Mouse (Mus musculus) stomach, embryonic 16.5 days (tissue): ENCODE measurements around the gene Myadml2. TPM values are rescaled to one million over a fixed set of nuclear protein-coding genes. Genes with fewer than 3 reads are reported as not detected.
A peak's percentile ranks its signal among the peaks of the same experiment; 100 is the strongest.

Experiments used
- ATAC-seq: fragments of 200-750 bp; cut with Nextera tagmentation; 2 replicates; pipeline ENCODE4 v1.8.0; 2017; ENCODE audit warnings: moderate number of reproducible peaks, moderate TSS enrichment; ENCODE audit not compliant: insufficient read depth, low FRiP score
- H3K27ac ChIP-seq: fragments of 300-500 bp; sonication (generic); 2 replicates; pipeline ENCODE4 v1.5.1; 2014; ENCODE audit warnings: low read length
- H3K27me3 ChIP-seq: fragments of 300-500 bp; sonication (generic); 2 replicates; pipeline ENCODE4 v1.6.1; 2014; ENCODE audit warnings: low read length, control low read depth, mixed read lengths; ENCODE audit not compliant: control insufficient read depth, insufficient read depth
- H3K36me3 ChIP-seq: fragments of 300-500 bp; sonication (generic); 2 replicates; pipeline ENCODE4 v1.6.1; 2014; ENCODE audit warnings: low read length; ENCODE audit not compliant: control insufficient read depth, insufficient read depth
- H3K4me1 ChIP-seq: fragments of 300-500 bp; sonication (generic); 2 replicates; pipeline ENCODE4 v1.6.1; 2014; ENCODE audit warnings: low read length, control low read depth, mixed read lengths; ENCODE audit not compliant: control insufficient read depth, insufficient read depth
- H3K4me2 ChIP-seq: fragments of 300-500 bp; sonication (generic); 2 replicates; pipeline ENCODE4 v1.6.1; 2014; ENCODE audit warnings: low read depth, low read length, mixed read lengths
- H3K4me3 ChIP-seq: fragments of 300-500 bp; sonication (generic); replicated peaks from 2 replicates; pipeline ENCODE4 v1.5.1; 2014; ENCODE audit warnings: mild to moderate bottlenecking, low read length
- H3K9ac ChIP-seq: fragments of 300-500 bp; sonication (generic); 2 replicates; pipeline ENCODE4 v1.6.1; 2014; ENCODE audit warnings: low read length
- H3K9me3 ChIP-seq: fragments of 300-500 bp; sonication (generic); replicated peaks from 2 replicates; pipeline ENCODE4 v1.6.1; 2016; ENCODE audit warnings: low read length, control low read depth; ENCODE audit not compliant: control insufficient read depth
- WGBS: fragments of 180-500 bp; shearing (Covaris S2); extraction: QIAGEN DNeasy Blood & Tissue Kit; methylation state at CpG from one replicate; pipeline ENCODE4 v1.1.7; 2014; 5-methylcytosine and 5-hydroxymethylcytosine counted together
- polyA plus RNA-seq: library from polyadenylated mRNA; unstranded; fragments of >200 nt; fragmentation: Nextera tagmentation; extraction: Ambion mirVana; gene quantifications from 2 replicates; pipeline ENCODE4 v1.2.1, GENCODE M21; 2015

Gene Myadml2
- polyA plus RNA-seq, 1 experiment from 2014 or later, result 1.4 TPM

DNA sequence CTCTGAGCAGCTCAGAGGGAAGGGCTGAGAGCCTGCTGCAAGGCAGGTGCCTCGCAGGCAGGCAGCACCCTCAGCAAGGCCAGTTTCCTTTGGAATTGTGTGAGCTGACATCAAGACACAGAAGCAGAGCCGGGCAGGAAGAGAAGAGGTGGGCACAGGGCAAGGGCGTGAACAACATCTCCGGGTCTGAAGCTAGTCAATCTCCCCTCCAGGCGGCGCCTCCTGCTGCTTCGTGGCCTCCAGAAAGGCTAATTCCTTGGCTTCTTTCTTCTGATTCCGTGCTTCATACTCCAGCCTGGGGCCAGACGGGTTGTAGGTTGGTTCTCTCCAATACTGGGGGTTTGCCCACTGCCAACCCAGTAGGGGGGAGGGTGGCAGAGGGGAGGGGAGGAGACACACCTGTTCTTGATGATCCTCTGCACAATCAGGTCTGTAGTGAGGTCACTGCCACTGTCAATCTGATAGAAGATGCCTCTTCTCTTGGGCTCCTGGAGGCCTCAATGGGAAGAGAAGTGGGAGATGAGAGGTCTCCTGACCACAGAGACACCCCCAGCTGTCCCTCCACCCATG is 37.4 kb downstream of the Myadml2 start:
- no peak for ATAC-seq
- Histone ChIP-seq H3K9ac (no peak overlapping the region), H3K27ac (no peak overlapping the region), H3K9me3 (no peaks in the 10 kb centered on the region), H3K4me1 (peaks cover 27% of the 10 kb centered on the region), H3K4me2 (no peak overlapping the region), H3K27me3 (no peaks in the 10 kb centered on the region), H3K4me3 (no peak overlapping the region), H3K36me3 (peaks cover 8% of the 10 kb centered on the region; the same call in 1 of the 2 replicates)
- 80% methylated on average over 9 of the region's 9 CpGs for WGBS

- 37% methylated on average over 8 of the region's 8 CpGs for WGBS
- H3K4me2 ChIP-seq, result peak overlapping the region; percentile 70
- H3K27ac ChIP-seq, result peak overlapping the region; percentile 35; the same call in 1 of the 2 replicates
- ATAC-seq, result peak; percentile 68; the same call in 1 of the 2 replicates
- peak overlapping the region; percentile 39; the same call in 1 of the 2 replicates for H3K4me3 ChIP-seq
- H3K9me3 ChIP-seq, result no peaks in the 10 kb centered on the region
- H3K36me3 ChIP-seq, result peaks cover 15% of the 10 kb centered on the region; the same call in 1 of the 2 replicates
- H3K9ac ChIP-seq, result no peak overlapping the region; the same call in 1 of the 2 replicates
- no peaks in the 10 kb centered on the region for H3K27me3 ChIP-seq
- peaks cover 27% of the 10 kb centered on the region for H3K4me1 ChIP-seq
These were observed 38.7 kb downstream of the Myadml2 start for GRCm38 (mm10) chr11:120609250-120609649.

DNA sequence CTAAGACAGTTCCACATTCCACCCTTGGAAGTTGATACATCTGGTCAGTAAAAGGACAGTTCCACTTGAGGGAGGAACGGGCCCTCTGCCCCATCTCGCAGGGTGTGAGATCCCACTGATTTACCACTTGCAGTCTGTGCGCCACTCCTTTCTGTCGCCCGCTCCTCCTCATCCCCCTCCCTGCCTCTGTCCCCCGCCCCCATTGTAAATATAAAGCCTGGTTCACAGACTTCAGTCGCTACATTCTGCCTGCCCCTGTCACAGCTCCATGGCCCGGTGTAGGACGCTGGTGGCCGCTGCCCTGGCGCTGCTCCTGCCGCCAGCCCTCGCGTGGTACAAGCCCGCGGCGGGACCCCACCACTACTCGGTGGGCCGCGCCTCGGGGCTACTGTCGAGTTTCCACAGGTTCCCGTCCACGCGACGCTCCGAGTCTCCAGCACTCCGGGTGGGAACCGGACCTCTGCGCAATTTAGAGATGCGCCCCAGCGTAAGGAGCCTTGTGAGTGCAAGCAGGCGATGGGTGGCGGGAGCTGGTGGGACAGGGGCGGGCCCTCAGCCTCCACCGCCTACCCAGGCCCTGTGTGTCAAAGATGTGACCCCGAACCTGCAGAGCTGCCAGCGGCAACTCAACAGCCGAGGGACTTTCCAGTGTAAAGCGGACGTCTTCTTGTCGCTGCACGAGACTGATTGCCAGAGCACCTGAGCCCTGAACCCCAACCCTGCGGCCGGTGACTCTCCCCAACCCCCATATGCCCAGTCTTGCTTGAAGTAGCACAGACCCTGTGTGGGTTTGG is 39.5 kb downstream of the Myadml2 start, which contains the start of gene Npb:
TSS of gene Npb (plus strand) at position 237 of the 794 bp plus-strand sequence.
- peak within 1 kb of the TSS; percentile 70 for H3K9ac ChIP-seq
- peak within 1 kb of the TSS; percentile 39 for H3K4me3 ChIP-seq
- ATAC-seq, result peak; percentile 44
- 6% methylated on average over 45 of the region's 45 CpGs for WGBS
- no peaks in the 10 kb centered on the region for H3K27me3 ChIP-seq
- peak within 1 kb of the TSS; percentile 35; the same call in 1 of the 2 replicates for H3K27ac ChIP-seq
- H3K4me2 ChIP-seq, result peak within 1 kb of the TSS; percentile 70
- H3K9me3 ChIP-seq, result no peaks in the 10 kb centered on the region
- H3K4me1 ChIP-seq, result peaks cover 27% of the 10 kb centered on the region
- H3K36me3 ChIP-seq, result peaks cover 11% of the 10 kb centered on the region; the same call in 1 of the 2 replicates

DNA sequence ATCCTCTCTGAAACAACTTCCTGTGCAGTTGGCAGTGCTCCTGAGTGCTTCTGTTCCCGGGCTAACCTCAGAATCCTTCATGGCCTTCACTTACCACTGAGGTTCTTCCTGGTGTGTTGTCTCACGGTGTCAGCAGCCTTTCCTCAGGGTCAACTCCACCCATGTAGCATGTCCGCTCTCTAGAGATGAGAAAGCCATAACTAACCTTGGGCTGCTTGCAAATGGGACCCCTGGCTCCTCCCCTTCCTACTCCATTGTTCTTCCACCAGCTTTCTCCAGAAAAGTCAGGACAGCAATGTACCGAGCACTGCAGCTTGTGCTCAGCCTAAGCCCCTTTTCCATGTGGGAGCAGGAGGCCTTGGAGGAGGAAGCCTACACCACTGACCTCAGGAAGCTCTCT is 41.2 kb downstream of the Myadml2 start:
- no peak overlapping the region for H3K4me2 ChIP-seq
- H3K4me3 ChIP-seq, result no peak overlapping the region
- WGBS, result 71% methylated on average over 4 of the region's 4 CpGs
- no peaks in the 10 kb centered on the region for H3K27me3 ChIP-seq
- H3K9me3 ChIP-seq, result no peaks in the 10 kb centered on the region
- peak overlapping the region; percentile 19; the same call in 1 of the 2 replicates for H3K9ac ChIP-seq
- peaks cover 13% of the 10 kb centered on the region; the same call in 1 of the 2 replicates for H3K36me3 ChIP-seq
- peaks cover 27% of the 10 kb centered on the region for H3K4me1 ChIP-seq
- no peak for ATAC-seq
- H3K27ac ChIP-seq, result no peak overlapping the region

- H3K27me3 ChIP-seq, result no peaks in the 10 kb centered on the region
- no peaks in the 10 kb centered on the region for H3K9me3 ChIP-seq
- peaks cover 27% of the 10 kb centered on the region for H3K4me1 ChIP-seq
- ATAC-seq, result no peak
- no peak overlapping the region for H3K4me3 ChIP-seq
- H3K36me3 ChIP-seq, result peaks cover 18% of the 10 kb centered on the region; the same call in 1 of the 2 replicates
- 84% methylated on average over 7 of the region's 7 CpGs for WGBS
- H3K4me2 ChIP-seq, result no peak overlapping the region
- no peak overlapping the region for H3K27ac ChIP-seq
- no peak overlapping the region for H3K9ac ChIP-seq
These were observed 42.3 kb downstream of the Myadml2 start for GRCm38 (mm10) chr11:120605667-120606066.

- Histone ChIP-seq H3K9me3 (no peaks in the 10 kb centered on the region), H3K27me3 (no peaks in the 10 kb centered on the region), H3K36me3 (peaks cover 19% of the 10 kb centered on the region; the same call in 1 of the 2 replicates), H3K4me1 (peaks cover 22% of the 10 kb centered on the region), H3K4me3 (no peak overlapping the region), H3K27ac (no peak overlapping the region), H3K4me2 (no peak overlapping the region), H3K9ac (no peak overlapping the region)
- no peak for ATAC-seq
- WGBS, result 73% methylated on average over 2 of the region's 2 CpGs
These were observed 44.4 kb downstream of the Myadml2 start for GRCm38 (mm10) chr11:120603545-120603944.

DNA sequence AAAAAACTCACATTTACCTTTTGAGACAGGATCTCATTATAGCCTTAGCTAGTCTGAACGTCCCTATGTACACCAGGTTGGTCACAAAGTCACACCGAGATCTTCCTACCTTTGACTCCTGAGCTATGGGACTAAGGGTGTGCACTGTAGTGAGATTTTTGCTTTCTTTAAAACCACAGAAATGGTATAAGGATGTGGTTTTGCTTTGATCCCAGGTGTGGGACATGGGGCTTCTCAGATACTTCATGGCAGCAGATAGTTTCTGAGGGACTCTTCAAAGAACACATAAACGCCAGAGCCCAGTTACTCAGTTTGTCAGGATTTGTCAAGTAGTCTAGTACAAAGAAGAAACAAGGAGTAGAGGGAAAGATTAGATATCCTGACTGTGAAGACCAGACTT is 47.2 kb downstream of the Myadml2 start:
- H3K9ac ChIP-seq, result no peak overlapping the region
- H3K4me3 ChIP-seq, result no peak overlapping the region
- peaks cover 25% of the 10 kb centered on the region for H3K4me1 ChIP-seq
- H3K4me2 ChIP-seq, result no peak overlapping the region
- WGBS, result 94% methylated on average over 3 of the region's 3 CpGs
- H3K27me3 ChIP-seq, result no peaks in the 10 kb centered on the region
- no peak for ATAC-seq
- no peak overlapping the region for H3K27ac ChIP-seq
- H3K9me3 ChIP-seq, result no peaks in the 10 kb centered on the region
- peaks cover 21% of the 10 kb centered on the region; the same call in 1 of the 2 replicates for H3K36me3 ChIP-seq

DNA sequence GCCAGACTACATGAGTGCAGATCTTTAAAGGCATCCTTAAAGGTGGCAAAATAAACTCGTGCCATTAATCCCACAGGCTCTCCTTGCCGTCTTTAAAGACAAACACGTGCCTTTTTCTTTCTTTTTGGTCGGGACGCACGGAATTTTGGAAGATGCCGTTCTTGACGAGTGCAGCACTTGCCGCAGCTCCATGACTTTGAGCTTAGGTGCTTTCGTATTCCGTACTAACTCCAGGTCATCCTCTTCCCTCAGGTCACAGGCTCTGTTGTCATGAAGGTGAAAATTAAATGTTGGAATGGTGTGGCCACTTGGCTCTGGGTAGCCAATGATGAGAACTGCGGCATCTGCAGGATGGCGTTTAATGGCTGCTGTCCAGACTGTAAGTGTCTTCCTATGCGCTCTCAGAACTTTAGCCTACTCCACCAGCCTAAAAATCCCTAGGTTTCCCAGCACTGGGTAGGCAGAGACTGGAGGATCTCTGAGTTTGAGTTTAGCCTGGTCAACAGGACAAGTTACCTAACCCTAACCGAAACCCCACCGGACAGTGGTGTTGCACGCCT is 48.9 kb downstream of the Myadml2 start:
- H3K27ac ChIP-seq, result peak overlapping the region; percentile 87
- peak overlapping the region; percentile 96 for H3K4me3 ChIP-seq
- peak overlapping the region; percentile 70 for H3K9ac ChIP-seq
- H3K4me2 ChIP-seq, result peak overlapping the region; percentile 80
- no peak for ATAC-seq
- 40% methylated on average over 17 of the region's 17 CpGs for WGBS
- H3K27me3 ChIP-seq, result no peaks in the 10 kb centered on the region
- H3K36me3 ChIP-seq, result peaks cover 28% of the 10 kb centered on the region
- H3K9me3 ChIP-seq, result no peaks in the 10 kb centered on the region
- H3K4me1 ChIP-seq, result peaks cover 25% of the 10 kb centered on the region
